Mouse (Mus musculus): ENCODE results near the gene Gm340. TPM values are rescaled to one million over a fixed set of nuclear protein-coding genes. Genes with fewer than 3 reads are reported as not detected.

The Gm340 gene
- total and polyA plus RNA-seq, 3 experiments = 3.3 to 5.3 (median 4.5) TPM

GRCm38 (mm10) chr19:41620366-41621092 is 38.4 kb downstream of the Gm340 start:
- no peak overlapping the region for H3K9ac ChIP-seq (ENCODE audit: insufficient read depth, low read depth)
- H3K4me3 ChIP-seq (replicated peaks in 1 of 3; ENCODE audit: low read depth in 2 of 3, low read length in 2 of 3, poor library complexity in 1 of 3) = no peak overlapping the region
- in situ Hi-C loops (cut with MboI; ENCODE audit: low pct_ligation_motif_present, low pct_unique_long_range_greater_than_20kb, low sequenced_read_pairs) (loop anchor here (10.0 kb wide), 1 partner anchor 316 kb away; no protein-coding TSS in a partner anchor), dilution Hi-C loops (cut with MboI; ENCODE audit: extremely low pct_ligation_motif_present, extremely low pct_unique_long_range_greater_than_20kb, low sequenced_read_pairs) (no loop called here)
- peaks cover 16% of the 10 kb centered on the region for H3K27me3 ChIP-seq (replicated peaks)
- no peak for DNase-seq (ENCODE audit: extremely low read depth)
- TF ChIP-seq JUN (IDR thresholded peaks at IDR 0.05; ENCODE audit: insufficient read depth, low read depth, low read length) = no peak
- no peak for TF ChIP-seq ZC3H11A (IDR thresholded peaks at IDR 0.05; ENCODE audit: low read depth, low read length)
- no peak for TF ChIP-seq SMC3 (IDR thresholded peaks at IDR 0.05; ENCODE audit: low read depth, low read length)
- no peak for TF ChIP-seq MAZ (IDR thresholded peaks at IDR 0.05; ENCODE audit: low read depth, low read length)
- no peak for TF ChIP-seq MYC (IDR thresholded peaks at IDR 0.05; ENCODE audit: low read depth, low read length)
- TF ChIP-seq RCOR1 (conservative IDR thresholded peaks at IDR 0.05; ENCODE audit: low read depth, low read length) = no peak
- TF ChIP-seq USF1 (IDR thresholded peaks at IDR 0.05; ENCODE audit: low read depth, low read length) = no peak
- no peak for TF ChIP-seq MAX (IDR thresholded peaks at IDR 0.05; ENCODE audit: low read length)
- TF ChIP-seq BHLHE40 (IDR thresholded peaks at IDR 0.05; ENCODE audit: low read depth, low read length) = no peak
- no peak for TF ChIP-seq ETS1 (conservative IDR thresholded peaks at IDR 0.05; ENCODE audit: low read depth, low read length)
- no peak for TF ChIP-seq TBP (conservative IDR thresholded peaks at IDR 0.05; ENCODE audit: low read depth, low read length)
- no peak for TF ChIP-seq ELF1 (IDR thresholded peaks at IDR 0.05; ENCODE audit: low read depth, low read length)
- H3K4me1 ChIP-seq (ENCODE audit: control insufficient read depth in 1 of 2, insufficient read depth in 2 of 2) = peaks cover 12 to 39% of the 10 kb centered on the region in 2 experiments
- no peaks in the 10 kb centered on the region for H3K36me3 ChIP-seq (replicated peaks in 1 of 2; ENCODE audit: control insufficient read depth in 1 of 2, insufficient read depth in 1 of 2, low read length in 1 of 2)
- no peak overlapping the region for H3K4me2 ChIP-seq (ENCODE audit: insufficient read depth, low read depth, poor library complexity, severe bottlenecking)
- H3K27ac ChIP-seq (ENCODE audit: insufficient read depth, low read depth) = no peak overlapping the region
- H3K79me2 ChIP-seq (replicated peaks; ENCODE audit: control insufficient read depth, extremely low read depth, insufficient read depth, poor library complexity, severe bottlenecking) = no peaks in the 10 kb centered on the region
- H3K9me3 ChIP-seq (replicated peaks; ENCODE audit: low read length) = peaks cover 3% of the 10 kb centered on the region

GRCm38 (mm10) chr19:41628970-41629369 is 46.8 kb downstream of the Gm340 start:
- no peak for TF ChIP-seq RCOR1 (conservative IDR thresholded peaks at IDR 0.05; ENCODE audit: low read depth, low read length)
- no peak for TF ChIP-seq POLR2AphosphoS2 (IDR thresholded peaks at IDR 0.05; ENCODE audit: low read depth, low read length)
- no peak for TF ChIP-seq USF2 (conservative IDR thresholded peaks at IDR 0.05; ENCODE audit: low read depth, low read length)
- TF ChIP-seq CTCF (conservative IDR thresholded peaks at IDR 0.05 in 1 of 2, IDR thresholded peaks at IDR 0.05 in 1 of 2; ENCODE audit: low read depth in 2 of 2, low read length in 2 of 2) = no peak
- TF ChIP-seq MAX (IDR thresholded peaks at IDR 0.05; ENCODE audit: low read length) = no peak
- no peak for TF ChIP-seq RAD21 (IDR thresholded peaks at IDR 0.05; ENCODE audit: low read depth, low read length)
- TF ChIP-seq ZMIZ1 (IDR thresholded peaks at IDR 0.05; ENCODE audit: low read depth, low read length) = no peak
- no peak for TF ChIP-seq EP300 (IDR thresholded peaks at IDR 0.05; ENCODE audit: low read length)
- TF ChIP-seq POLR2A (IDR thresholded peaks at IDR 0.05; ENCODE audit: low read depth, low read length) = no peak
- no peak for TF ChIP-seq MAZ (IDR thresholded peaks at IDR 0.05; ENCODE audit: low read depth, low read length)
- no peak for TF ChIP-seq HCFC1 (IDR thresholded peaks at IDR 0.05; ENCODE audit: low read depth, low read length)
- no peak for TF ChIP-seq JUND (conservative IDR thresholded peaks at IDR 0.05; ENCODE audit: low read depth, low read length)
- TF ChIP-seq ELF1 (IDR thresholded peaks at IDR 0.05; ENCODE audit: low read depth, low read length) = no peak
- no peak for TF ChIP-seq USF1 (IDR thresholded peaks at IDR 0.05; ENCODE audit: low read depth, low read length)
- TF ChIP-seq NRF1 (IDR thresholded peaks at IDR 0.05; ENCODE audit: low read depth, low read length) = no peak
- no peak for TF ChIP-seq CHD1 (IDR thresholded peaks at IDR 0.05; ENCODE audit: low read depth, low read length)
- TF ChIP-seq IRF4 (IDR thresholded peaks at IDR 0.05; ENCODE audit: low read depth, low read length) = no peak
- TF ChIP-seq BHLHE40 (IDR thresholded peaks at IDR 0.05; ENCODE audit: low read depth, low read length) = no peak
- TF ChIP-seq UBTF (IDR thresholded peaks at IDR 0.05; ENCODE audit: low read depth, low read length) = no peak
- TF ChIP-seq ZKSCAN1 (IDR thresholded peaks at IDR 0.05; ENCODE audit: borderline replicate concordance, low read depth, low read length) = no peak
- Histone ChIP-seq H3K79me2 (replicated peaks; ENCODE audit: control insufficient read depth, extremely low read depth, insufficient read depth, poor library complexity, severe bottlenecking) (no peaks in the 10 kb centered on the region), H3K36me3 (replicated peaks in 1 of 2; ENCODE audit: control insufficient read depth in 1 of 2, insufficient read depth in 1 of 2, low read length in 1 of 2) (no peaks in the 10 kb centered on the region), H3K4me2 (ENCODE audit: insufficient read depth, low read depth, poor library complexity, severe bottlenecking) (no peak overlapping the region), H3K9ac (ENCODE audit: insufficient read depth, low read depth) (no peak overlapping the region), H3K4me3 (replicated peaks in 1 of 3; ENCODE audit: low read depth in 2 of 3, low read length in 2 of 3, poor library complexity in 1 of 3) (no peak overlapping the region), H3K9me3 (replicated peaks; ENCODE audit: low read length) (peaks cover 3% of the 10 kb centered on the region), H3K27ac (ENCODE audit: insufficient read depth, low read depth) (no peak overlapping the region), H3K4me1 (ENCODE audit: control insufficient read depth in 1 of 2, insufficient read depth in 2 of 2) (peaks cover 4% of the 10 kb centered on the region in 2 experiments; a peak in 3 of 4 replicates), H3K27me3 (replicated peaks) (peaks cover 30% of the 10 kb centered on the region)
- dilution Hi-C loops (cut with MboI; ENCODE audit: extremely low pct_ligation_motif_present, extremely low pct_unique_long_range_greater_than_20kb, low sequenced_read_pairs) (no loop called here), in situ Hi-C loops (cut with MboI; ENCODE audit: low pct_ligation_motif_present, low pct_unique_long_range_greater_than_20kb, low sequenced_read_pairs) (loop anchor here (10.0 kb wide), 1 partner anchor 324 kb away; no protein-coding TSS in a partner anchor)
- DNase-seq (ENCODE audit: extremely low read depth) = no peak
